Mouse (Mus musculus) gastrocnemius, adult 18-20 months (tissue): Measurements from ENCODE around the gene Dpep1. TPM values are rescaled to one million over a fixed set of nuclear protein-coding genes. Genes with fewer than 3 reads are reported as not detected.
"Not testable (repeated sequence)": the region's sequence is repeated elsewhere in the genome, so short reads cannot be mapped to it uniquely, and the experiment has no call there.

Experiments used
- DNase-seq: peaks from one replicate; pipeline ENCODE4 v3.0.0; 2021; ENCODE audit warnings: low spot score
- long read RNA-seq, 2 experiments: library from polyadenylated mRNA; stranded (forward); transcript quantifications; one replicate each; pipeline ENCODE4 v2.0.0; 2021
- total RNA-seq, 2 experiments: library from RNA; stranded (reverse); gene quantifications; 2 replicates each; pipeline ENCODE4 v1.2.3; 2021

Dpep1 gene
- 10 to 100 TPM in 1 of 2 experiments, 1 to 10 TPM in 1; 8.9 to 14.4 TPM for total RNA-seq
- long read RNA-seq, experiment 1, transcript Dpep1-201 (11 exons, 2,236 nt): major isoform, 23 of 29 reads
- long read RNA-seq, experiment 1, partial matches to known transcripts: 2 of 29 reads
- long read RNA-seq, experiment 1, other reads (novel, unspliced or antisense): 4 of 29 reads
- long read RNA-seq, experiment 2, transcript Dpep1-201 (11 exons, 2,236 nt): major isoform, 14 of 19 reads
- long read RNA-seq, experiment 2, partial matches to known transcripts: 1 of 19 reads
- long read RNA-seq, experiment 2, other reads (novel, unspliced or antisense): 4 of 19 reads

DNA sequence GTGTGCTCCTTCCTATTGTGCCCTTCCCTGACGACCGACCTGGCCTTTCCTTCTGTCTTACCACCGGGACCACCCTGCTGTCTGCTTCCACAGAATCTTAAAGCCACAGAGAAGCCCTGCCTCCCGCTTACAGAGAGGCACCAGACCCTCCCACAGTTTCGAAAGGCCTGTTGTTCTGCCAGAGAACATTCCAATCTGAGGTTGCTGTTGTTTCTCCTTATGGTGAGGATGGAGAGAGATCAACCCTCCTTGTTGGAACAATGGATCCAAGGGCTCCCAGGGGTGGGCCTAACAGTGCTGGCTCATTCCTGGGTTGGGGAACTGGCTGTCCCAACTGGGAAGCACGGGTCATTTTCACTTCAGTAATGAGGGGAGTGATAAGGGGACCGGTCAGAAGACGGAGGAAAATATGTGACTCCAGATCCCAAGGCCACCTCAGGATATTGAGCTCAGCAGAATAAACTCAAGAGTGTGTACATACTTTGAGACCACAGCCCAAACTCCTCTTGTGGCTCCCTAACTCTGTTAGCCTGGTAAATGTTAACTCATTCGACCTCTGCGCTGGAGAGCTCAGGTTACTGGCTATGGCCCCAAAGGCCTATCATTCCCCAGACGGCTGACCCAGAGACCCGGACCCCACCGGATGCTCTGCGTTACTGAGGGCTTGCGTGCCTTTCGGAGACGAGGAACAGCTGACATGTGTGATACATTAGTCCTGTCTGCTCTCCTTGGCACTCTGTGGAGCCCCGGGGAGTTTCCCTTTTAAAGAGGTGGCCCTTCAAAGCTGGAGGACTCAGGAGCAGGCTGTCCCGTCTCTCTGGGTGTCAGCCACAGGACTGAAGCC is at the start of gene Dpep1:
TSS of gene Dpep1 (plus strand) at position 677 of the 844 bp plus-strand sequence.
- DNase-seq: peak; percentile 83

DNA sequence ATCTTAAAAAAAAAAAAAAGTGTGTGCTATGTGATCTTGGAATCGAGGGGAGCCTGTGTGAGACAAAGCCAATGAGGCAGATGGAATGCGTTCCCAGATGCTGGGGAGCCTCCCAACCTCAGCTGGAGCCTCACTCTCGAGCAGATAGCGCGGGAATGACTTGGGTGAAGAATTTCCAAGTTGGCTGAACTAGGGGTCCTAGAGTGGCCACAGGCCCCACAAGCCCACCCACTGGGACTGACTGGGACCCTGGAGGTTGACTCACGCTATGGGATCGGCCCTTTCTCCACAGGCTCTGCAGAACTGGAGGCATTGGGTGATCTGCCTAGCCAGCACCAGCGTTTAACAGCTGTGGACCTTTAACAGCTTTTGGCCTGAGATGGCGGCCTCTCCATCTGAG is 49.8 kb upstream of the Dpep1 start:
- no peak for DNase-seq

DNA sequence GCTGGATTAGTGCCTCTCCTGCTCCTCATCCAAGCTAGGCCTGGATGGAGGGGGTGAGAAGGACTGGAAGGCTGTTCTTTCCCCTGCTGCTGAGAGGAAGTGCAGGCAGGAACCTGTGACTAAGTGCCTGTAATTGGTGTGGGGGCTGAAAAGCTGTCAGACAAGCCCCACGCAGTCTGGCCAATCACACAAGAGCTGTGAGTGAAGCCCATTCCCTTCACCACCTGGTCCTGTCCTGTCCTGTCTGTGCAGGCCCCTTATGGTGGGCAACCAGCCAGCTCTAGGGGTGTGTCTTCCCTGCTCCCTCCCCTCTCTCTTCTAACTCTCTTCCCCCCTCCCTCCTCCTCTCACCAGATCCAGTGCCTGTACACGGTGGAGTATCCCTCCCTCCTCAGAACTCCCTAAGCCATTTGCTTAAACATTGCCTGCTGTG is 48.4 kb upstream of the Dpep1 start:
- DNase-seq: no peak

DNA sequence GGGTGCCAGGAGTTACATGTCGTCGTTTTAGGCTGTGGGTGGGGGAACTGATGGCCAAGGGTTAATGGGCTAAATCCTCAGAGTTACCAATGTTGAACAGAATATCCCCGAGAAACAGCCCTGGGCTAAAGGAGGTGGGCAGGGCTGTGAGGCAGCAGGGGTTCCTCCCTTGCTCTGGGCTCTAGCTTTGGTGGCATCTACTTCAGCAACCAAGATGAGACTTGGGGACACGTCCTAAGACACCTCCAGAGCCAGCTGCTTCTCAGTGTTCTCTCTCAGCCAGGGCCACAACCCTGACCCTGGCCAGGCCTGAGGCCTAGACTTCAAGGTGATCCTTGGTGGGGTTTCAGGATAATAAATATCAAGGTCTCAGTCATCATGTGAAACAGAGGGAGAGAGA is 47.3 kb upstream of the Dpep1 start:
- no peak for DNase-seq

DNA sequence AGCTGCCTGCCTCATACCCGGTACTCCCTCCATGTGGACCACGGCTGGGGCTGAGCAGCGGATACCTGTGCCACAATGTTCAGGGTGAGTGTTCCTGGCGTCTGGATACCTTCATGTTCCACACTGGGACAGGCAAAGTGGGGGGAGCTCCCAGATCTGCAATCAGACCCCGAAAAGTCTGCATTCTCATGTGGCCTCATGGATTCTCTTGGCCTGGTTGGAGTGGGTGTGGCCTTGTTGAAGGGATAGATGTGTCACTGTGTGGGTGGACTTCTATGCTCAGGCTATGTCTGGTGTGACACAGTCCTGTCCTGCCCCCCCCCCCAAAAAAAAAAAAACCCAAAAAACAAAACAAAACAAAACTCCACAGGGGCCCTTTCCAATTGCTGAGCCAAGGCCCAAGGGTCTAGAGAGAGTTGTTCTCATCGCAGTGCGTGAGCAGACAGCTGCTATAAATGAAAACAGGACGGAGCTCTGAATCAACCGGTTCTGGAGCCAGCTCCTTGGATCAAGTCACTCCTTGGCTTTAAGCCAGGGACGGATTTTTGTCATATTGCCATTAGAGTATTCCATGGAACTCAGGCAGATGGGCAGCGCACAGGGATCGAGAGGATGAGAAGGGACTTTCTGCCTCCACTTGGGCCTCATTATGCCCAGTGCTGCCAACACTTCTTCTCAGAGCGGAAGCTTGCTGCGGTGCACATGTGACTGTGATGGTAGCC is 44.1 kb upstream of the Dpep1 start:
- peak; percentile 95 for DNase-seq

DNA sequence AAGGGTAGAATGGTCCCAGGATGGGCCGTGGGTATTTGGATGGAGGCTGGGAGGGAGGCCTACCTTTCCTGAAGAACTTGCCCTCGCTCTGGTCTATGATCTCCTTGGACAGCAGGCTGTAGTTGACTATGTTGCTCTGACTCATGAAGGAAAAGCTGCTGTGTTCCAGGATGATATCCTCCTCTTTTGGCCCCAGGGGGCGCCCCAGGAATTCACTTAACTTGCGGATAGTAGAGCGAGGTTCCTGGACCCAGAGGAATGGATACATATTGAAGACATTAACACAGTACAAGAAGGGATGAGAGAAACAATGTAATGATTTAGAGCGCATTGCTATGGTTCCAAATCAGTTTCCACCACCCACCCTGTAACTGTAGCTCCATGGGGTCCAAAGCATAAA is 40.8 kb upstream of the Dpep1 start:
- DNase-seq: peak; percentile 79

DNA sequence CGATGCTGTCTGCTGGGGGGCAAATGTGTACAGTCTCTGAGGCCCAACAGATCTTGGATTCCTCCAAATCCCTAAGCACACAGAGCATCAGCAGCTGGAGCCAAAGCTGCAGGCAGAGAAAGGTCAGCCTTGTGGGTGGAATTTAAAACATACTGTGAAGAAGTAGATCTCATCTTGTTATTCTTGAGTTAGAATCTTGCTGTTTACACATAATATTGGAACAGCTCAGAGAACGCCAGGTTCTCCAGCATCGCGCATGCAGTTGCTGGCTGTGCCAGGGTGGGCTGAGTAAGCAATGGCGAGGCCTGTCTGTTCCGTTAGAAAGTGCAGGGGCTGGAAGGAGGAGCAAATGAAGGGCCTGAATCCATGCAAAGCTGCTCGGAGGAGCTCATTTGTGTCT is 39.7 kb upstream of the Dpep1 start:
- DNase-seq: peak; percentile 43

DNA sequence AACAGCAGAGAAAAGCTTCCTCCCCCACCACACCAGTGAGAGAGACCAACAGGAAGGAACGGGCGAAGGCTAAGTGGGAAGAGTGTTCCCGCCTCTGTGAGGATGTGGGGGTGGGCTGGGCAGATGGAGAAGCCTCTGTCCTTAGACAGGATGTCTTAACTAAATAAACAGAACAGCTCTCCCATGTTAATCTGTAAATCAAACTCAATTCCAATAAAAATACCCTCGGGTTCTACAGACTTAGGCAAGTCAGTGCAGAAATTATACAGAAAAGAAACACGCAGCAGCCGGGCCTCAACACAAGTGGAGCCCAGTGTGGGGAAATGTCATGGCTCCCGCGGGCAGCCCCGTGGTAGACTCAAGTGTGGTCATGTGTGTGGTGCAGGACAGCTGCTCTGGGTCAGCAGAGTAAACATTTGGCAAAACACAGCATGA is 35.3 kb upstream of the Dpep1 start:
- DNase-seq: no peak

DNA sequence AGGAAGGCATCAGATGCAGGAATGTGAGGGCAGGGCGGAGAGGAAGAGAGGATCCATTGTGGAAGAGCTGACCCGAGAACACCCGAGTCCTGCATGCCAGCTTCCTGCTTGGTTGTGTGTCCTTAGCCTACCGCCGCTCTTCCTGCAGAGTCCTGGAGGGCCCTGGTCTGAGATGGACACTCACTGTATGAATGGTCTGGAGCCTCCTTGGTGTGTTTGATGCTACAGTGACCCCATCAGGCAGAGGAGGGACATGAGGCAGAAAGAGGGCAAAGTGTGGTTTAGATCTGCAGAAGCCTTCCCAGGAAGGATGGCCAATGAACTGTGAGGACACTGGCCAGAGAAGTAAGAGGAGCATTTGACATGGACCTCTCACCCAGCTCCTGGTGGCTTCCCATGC is 30.9 kb upstream of the Dpep1 start:
- no peak for DNase-seq

DNA sequence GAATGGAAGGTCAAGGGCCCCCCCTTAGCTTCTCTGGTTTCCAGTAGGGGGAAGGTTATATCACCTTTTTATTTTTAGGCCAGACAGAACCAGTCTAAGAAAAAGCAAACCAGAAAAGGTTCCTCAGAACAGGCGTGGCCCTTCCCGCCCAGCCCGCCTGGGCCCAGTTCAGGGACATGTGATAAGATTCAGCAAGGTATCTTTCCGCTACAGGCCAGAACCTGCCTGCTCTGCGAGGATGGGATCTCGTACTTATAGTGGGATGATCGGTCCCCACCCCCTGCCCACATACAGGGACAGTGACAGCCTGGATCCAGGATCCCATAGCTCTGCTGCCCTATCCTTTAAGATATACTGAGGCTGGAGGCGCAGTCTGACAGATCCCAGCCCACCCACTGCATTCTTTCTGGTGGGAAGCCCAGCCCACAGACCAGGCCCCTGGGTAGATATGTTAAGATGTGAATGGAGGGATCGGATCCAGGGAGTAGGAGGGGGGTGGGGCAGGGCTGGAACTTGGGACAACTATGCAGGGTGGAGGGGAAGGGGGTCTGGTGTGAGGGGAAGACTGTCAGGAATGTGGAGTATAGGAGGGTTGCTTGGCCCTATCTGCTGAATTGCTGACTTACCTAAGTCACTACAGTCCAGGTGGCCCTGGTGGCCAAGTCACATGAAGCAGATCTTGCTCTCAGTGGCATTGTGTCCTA is 29.8 kb upstream of the Dpep1 start:
- no peak for DNase-seq

DNA sequence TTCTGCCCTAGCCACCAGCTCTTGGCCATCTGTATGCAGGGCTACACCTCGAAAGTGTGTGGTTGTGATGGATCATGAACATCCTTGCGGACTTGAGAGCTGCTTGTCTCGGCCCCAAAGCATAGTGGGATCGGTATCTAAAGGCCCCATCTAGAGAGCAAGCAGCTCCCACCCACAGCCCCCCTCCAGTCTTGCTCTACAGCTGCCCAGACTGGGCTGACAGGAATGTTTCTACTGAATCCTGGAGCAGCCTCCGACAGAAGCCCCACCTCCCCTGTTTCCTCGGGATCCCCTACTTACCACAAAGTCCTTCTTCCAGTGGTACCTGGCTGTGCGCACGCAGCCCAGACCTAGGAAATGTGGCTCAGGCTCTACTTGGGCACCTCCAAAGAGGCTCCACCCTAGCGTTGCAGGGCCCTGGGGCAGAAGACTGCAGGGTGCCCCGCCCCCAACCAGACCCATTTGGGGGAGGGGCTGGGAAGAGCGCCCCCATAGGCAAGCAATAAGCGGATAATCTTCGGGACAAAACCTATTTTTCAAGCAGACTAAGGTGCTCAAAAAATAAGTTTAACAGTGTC is 28.1 kb upstream of the Dpep1 start, which contains the start of gene Sult5a1:
TSS of gene Sult5a1 (minus strand) at position 428 of the 578 bp plus-strand sequence.
- no peak for DNase-seq

DNA sequence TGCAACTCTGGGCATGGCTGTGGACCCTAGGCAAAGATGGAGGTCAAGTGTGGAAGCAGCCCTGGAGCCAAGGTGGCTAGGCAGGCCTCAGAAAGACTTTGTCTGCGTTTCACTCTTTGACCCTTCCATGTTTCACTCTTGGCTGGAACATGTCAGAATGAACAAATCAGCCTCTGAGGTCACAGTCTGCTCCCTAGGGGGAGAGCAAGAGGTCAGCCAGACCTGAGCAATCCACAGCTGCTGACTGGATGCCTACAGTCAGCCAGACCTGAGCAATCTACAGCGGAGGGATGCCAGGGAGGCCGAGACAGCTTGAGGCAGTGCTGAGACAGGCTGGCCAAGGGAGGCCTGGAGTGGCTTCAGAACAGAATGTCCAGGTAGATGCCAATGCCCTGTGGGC is 4.7 kb upstream of the Dpep1 start:
- peak; percentile 83 for DNase-seq

DNA sequence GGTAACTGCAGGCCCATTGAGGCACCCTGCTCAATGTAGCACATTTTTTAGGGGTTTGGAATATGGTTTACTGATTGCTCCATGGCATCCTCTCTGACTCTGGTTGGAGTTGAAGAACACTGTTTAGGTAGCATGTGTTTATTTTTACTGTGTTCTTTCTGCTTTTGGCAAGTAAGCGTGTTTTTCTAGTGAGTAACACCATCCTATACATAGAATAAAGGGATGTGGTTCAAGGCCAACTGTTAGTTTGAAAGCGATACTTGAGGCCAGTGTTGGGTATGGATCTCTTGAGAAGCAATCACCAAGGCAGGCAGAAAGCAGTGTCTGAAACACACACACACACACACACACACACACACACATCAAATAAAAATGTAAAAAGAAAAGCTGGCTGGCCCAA is 2.0 kb downstream of the Dpep1 start:
- DNase-seq: no peak

DNA sequence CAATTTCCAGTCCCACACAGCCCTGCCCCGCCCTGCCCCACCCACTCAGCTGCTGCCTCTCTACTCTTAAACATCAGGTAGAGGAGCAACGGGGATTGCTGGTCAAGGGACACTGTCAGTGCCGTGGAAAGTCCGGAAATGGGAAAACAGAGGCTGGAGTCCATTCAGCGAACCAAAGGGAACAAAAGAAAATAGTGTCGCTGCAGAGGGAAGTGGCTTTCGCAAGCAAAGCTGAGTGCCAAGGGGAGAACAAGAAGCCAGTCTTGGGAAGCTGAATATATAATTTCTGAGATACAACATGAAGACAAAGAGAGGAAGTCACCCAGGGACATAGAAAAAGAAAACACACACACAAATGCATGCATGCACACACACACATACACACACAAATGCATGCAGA is 2.8 kb downstream of the Dpep1 start:
- DNase-seq: no peak

DNA sequence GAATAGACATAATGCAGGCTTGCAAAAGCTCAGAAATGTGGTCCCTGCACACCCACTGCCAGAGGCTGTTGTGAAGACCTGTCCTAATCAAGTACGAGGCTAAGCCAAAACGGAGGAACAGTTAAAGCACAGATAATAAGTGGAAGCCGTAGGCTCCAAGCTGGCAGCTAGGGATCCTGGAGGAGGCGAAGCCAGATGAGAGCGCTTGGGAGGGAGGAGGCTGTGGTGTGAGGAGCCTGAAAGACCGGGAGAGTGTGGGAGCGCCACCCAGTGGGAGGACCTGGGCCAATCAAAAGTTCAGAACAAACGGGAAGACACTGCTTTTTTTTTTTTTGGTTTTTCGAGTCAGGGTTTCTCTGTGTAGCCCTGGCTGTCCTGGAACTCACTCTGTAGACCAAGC is 4.6 kb downstream of the Dpep1 start:
- peak; percentile 79 for DNase-seq

DNA sequence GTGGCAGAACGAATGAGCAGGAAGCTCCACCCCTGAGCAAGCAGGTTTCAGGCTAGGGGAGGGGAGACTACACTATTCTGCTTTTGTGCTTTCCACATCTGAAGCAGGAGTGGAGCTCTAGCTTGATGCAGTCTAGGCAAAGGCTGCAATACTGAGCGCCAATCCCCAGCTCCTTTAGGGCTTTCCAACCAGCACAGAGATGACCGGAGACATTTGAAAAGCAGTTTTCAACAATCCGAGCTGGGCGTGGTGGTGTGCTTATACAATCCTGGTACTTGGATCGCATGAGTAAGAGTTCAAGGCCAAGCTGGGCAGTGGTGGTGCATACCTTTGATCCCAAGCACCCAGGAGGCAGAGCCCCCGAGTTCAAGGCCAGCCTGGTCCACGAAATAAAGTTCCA is 5.9 kb downstream of the Dpep1 start:
- no peak for DNase-seq

DNA sequence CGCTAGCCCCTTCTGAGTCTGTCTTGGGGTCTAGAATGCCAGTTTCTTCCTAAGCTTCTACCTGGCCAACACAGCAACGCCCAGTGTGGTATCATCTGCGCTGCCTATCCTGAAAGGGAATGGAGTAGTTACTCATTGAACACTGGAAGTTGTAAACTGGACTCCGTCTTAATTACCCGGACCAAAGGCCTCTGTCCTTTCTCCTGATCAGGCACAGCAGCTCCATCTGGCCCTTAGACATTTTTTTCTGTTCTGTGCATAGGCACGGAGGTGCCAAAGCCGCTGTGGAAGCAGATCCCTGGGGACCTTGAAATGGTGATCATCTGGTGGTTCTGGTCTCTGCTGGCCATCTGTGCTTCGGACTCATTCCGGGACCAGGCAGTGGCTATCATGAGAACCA is 7.7 kb downstream of the Dpep1 start:
- no peak for DNase-seq

DNA sequence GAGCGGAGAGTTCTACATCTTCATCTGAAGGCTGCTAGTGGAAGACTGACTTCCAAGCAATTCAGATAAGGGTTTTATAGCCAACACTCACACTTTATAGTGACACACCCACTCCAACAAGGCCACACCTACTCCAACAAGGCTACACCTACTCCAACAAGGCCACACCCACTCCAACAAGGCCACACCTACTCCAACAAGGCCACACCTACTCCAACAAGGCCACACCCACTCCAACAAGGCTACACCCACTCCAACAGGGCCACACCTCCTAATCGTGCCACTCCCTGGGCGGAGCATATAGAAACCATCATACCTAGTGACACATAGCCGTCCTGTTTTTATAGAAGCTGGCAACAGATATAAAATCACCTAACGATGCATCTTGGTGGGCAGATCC is 11.0 kb downstream of the Dpep1 start:
- DNase-seq: not testable (repeated sequence)

DNA sequence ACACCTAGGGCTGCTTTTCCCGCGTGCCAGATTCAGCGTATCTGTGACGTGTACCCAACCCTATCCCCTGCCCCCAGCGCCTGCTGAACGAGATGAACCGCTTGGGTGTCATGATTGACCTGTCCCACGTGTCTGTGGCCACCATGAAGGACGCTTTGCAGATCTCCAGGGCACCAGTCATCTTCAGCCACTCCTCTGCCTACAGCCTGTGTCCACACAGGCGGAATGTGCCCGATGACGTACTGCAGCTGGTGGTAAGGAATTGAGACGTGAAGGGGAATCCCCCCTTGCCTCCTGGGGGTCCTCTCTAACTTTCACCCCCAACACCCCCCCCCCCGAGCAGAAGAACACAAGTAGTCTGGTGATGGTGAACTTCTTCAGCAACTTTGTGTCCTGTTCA is 13.8 kb downstream of the Dpep1 start:
- DNase-seq: no peak

DNA sequence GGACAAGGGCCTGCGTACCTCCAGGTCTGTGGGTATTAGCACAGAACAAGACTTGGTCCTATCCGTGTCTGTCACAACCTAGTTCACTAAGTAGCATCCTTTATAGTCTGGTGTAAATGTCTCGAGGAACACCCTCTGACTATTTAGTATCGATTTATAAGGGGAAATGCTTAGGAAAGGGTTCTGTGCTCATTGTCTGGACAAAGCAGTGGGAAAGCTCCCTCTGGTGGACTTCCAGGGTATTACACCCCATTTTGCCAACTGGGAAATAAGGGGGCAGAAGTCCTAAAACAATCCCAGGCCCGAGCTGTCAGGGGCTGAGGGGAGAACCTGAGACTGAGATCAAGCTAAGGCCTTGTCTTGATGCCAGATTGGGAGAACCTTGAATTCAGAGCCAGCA is 16.2 kb downstream of the Dpep1 start:
- DNase-seq: peak; percentile 69

DNA sequence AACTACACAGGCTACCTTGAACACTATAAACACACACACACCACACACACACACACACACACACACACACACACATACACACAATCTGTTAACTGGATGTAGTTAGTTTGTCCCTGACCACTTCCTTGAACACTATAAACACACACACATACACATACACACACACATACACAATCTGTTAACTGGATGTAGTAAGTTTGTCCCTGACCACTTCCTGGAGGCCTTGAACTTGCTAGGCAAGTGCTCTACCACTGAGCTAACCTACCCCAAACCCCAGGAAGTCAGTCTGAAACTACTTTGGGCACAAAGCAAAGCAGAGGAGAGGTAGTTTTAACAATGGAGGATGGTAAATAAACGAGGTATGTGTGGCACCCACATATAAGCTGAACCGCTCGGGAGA is 17.5 kb downstream of the Dpep1 start:
- no peak for DNase-seq
